Mouse (Mus musculus) right cerebral cortex, postnatal 36 days (tissue): ENCODE results near the gene Nek8.
"Not testable (repeated sequence)": the region's sequence is repeated elsewhere in the genome, so short reads cannot be mapped to it uniquely, and the experiment has no call there.

Experiments
- DNase-seq, 2 experiments: peaks; one replicate each; pipeline ENCODE4 v3.0.0; 2022; ENCODE audit warnings: low spot score in 2 of 2, mixed read lengths in 1 of 2

The Nek8 gene

DNA sequence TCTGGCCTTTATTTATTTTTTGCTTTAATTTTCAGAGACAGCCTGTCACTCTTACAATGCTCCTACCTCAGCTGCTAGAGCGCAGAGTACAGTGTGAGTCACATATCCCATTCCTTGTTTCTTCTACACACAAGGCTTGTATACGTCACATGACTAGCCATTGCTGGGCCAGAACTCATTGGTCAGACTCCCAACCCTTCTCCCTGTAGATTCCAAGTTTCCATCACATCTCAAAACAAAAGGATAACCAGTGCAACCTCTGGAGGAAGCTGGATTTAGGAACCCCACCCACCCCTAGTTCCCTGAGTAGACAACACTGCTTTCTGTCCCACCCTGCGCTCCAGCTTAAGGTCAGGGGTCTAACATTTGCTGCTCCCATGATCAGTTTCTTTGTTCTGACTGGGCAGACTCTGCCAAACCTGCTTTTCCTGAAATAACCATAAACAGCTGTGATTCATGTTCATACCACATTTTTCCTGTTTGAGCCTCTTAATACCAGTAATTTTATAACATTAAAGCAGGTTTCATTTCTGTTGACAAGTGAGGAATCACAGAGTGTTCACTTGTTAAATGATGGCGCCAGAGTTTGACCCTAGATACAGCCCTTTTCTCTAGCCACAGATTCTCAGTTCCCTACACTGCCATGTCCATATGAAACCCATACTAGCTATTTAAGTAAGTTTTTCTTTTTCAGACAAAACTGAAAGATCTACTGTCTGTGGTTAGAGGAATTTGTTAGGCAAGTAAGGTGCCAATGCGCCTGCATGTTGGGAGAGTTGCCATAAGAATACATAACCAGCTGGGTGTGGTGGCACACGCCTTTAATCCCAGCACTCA lies 29.6 kb downstream of the Nek8 start:
- no peak for DNase-seq

DNA sequence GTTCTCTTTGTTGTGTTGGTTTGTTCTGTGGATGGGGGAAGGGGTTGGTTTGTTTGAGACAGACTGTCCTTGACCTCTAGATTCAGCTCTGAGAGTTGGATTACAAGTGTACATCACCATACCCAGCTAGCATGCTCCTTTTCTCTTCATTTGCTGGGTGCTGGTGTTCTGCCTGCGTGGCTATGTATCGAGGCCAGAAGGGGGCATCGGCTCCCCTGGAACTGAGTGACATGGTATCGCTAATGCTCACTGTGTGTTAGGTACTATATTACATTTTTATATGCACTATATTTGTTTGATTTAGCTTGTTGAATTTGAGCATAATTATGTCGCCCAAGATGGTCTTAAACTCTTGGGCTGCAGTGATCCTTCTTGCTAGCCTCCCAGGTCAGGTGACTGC lies 30.3 kb downstream of the Nek8 start:
- no peak for DNase-seq

DNA sequence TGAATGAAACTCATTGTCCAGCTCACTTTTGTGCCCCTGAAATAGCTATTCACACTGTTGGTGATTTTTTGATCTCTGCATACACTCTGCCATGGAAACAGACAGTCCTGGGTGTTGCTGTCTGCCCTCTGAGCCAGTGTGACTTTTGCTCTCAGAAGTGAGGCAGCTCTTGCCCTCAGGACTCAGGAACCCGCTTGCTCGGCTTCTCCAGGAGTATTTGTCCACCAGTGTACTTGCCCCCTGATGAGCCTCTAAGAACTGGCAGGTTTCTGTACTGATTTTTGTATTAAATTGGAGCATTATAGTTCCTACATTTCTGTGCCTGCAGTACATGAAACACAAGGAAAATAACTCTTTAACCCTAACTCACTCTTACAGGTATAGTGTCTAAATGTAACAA lies 33.0 kb downstream of the Nek8 start:
- no peak for DNase-seq

DNA sequence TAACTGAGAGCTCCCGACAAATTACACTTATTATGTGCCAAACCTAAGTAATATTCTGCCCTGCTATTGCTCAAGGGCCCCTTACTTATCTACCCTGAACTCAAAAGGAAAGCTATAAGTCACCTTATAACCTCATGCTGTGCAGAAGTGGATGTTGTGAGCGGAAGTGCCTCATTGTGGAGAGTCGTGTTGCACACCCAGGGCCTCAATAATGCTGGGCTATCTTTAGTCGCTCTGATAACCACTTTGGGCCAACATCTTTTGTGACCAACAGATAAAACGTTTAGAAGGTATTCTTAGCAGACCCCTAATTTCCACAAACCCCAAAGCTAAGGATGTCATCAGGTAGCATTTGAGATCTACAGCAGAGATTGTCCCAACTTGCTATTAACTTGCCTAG lies 35.8 kb downstream of the Nek8 start:
- DNase-seq: no peak

DNA sequence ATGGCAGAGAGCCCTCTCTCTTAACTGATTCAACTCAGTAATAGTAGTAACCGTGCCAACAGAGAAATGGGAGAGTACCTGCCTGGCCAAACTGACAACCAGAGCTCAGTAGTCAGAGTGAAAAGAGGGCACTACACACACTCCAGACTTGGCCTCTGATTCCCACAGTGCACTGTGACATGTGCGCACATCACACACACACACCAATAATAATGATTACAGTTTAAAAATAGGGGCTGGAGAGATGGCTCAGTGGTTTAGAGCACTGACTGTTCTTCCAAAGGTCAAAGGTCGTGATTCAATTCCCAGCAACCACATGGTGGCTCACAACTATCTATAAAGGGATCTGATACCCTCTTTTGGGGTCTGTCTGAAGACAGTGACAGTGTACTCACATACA lies 38.5 kb downstream of the Nek8 start:
- DNase-seq: no peak

DNA sequence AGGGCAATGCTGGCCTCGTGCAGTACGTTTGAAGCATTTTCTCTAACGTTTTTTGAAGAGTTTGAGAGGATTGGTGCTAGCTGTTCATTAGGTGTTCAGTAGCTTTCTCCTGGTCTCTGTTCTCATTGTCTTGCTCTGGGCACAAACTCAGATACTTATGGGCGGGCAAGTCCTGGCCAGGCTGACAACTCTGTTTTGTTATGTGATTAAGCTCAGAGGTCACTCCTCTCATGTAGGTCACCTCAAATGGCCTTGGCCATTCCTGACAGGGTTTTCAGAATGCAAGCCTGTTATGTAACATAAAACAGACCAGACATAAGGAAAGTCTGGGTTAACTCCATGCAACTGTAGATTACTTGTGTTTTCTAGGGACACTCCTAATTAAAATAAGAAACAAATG lies 38.9 kb downstream of the Nek8 start:
- no peak for DNase-seq

DNA sequence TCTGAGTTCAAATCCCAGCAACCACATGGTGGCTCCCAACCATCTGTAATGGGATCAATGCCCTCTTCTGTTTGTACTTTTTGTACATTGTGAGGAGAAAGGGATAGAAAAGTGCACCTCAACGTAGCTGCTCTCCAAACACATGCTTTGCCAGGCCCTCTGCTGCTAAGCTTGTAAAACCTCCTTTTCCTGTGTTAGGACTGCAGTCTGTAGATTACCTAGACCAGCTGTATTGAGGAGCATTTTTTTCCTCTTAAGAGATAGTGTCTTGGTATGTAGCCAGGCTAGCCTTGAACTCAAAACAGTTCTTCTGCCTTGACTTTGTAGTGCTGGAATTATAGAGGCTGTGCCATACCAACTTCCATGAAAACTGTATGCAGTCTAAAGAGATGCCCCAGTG lies 40.3 kb downstream of the Nek8 start:
- no peak for DNase-seq

DNA sequence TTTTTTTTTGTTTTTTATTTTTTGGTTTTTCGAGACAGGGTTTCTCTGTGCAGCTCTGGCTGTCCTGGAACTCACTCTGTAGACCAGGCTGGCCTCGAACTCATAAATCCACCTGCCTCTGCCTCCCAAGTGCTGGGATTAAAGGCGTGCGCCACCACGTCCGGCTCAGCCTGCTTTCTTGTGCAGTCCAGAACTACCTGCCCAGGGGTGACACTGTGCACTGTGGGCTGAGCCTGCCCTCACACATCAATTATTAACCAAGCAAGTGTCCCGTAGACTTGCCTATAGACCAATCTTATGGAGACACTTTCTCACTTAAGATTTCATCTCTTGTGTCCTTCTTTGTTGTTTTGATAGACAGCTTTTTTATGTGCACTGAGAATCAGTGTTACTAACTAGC lies 41.2 kb downstream of the Nek8 start:
- DNase-seq: not testable (repeated sequence)

DNA sequence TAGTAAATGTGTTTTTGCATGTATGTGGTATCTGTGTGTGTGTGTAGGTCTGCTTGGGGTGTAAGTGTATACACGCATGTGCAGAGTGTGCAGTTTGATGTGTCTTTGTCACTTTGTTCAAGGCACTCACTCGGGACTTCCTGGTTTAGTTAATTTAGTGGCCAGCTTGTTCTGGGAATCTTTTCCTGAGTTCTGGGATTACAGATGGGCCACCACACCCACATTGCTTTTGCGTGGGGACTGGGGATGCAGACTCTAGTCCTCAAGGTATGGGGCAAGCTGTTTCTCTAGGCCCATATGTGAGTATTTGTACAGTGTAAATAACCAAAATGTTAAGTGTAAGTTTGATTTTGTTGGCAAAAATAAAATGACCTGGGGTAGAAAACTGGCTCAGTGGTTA lies 42.1 kb downstream of the Nek8 start:
- DNase-seq: no peak

DNA sequence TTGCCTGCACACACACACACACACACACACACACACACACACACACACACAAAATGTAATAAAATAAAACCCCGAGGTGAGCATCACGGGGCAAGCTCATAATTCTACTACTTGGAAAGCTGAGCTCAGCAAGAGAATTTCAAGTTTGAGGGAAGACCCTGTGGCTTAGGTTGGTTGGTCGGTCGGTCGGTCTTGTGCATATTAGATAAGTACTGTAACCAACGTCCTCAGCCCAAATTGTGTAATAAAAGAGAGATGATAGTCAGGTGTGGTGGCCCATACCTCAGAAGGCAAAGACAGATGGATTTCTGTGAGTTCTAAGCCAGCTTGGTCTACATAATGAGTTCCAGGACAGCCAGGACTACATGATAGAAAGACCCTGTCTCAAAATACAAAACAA lies 42.6 kb downstream of the Nek8 start:
- DNase-seq: no peak

DNA sequence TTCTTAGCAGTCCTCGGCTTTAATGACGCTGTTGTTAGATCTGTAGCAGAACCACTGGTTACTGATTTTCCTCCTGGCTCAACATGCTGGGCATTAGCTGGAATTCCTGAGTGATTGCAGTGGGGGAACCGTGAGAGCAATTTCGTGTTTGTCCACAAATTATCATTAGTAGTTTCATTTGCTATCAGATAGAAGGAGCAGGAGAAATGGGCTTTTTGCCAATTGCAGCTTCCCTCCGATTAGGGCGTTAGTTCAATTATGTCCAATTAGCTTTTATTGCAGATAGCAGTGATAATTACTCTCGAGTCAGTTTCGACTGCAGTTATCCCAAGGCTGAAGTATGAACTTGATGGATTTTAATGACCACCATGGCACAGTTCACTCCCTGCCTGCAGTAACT lies 47.0 kb downstream of the Nek8 start:
- no peak for DNase-seq

DNA sequence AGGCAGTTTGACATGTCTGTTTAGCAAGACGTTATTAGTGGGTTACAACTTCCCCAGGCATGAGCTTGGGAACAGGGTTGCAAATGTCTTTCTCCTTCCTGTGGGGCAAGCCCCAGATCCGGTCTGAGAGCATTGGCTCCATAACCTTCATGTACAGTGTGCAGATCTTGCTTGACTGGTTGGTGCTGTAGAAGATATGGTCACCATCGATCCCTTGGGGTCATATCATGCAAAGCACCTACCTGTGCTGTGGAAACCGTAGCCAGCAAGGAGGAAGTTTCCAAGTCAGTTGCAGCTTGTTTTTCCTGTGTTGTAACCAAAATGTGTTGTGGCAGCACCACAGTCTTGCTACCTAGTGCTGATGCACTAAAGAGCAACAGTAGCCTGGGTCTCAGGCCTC lies 49.7 kb downstream of the Nek8 start:
- DNase-seq: no peak

DNA sequence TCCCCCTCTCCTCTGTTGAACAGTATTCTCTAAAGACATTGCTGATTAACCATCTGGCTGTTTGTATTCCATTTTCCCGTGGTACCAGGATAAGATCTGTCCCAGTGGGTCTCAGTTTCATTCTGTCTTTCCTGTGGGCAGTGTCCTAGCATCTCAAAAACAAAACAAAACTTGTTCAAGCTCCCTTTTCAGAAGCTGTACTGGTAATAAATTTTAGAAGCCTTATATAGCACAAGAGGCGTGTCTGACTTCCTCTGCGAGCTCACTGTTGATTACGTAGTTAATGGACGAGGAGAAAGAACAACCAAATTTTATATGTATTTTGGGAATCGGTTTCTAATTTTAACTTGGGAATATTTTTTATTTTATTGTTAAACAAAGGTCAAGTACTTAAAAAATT lies 50.8 kb downstream of the Nek8 start:
- DNase-seq: no peak

DNA sequence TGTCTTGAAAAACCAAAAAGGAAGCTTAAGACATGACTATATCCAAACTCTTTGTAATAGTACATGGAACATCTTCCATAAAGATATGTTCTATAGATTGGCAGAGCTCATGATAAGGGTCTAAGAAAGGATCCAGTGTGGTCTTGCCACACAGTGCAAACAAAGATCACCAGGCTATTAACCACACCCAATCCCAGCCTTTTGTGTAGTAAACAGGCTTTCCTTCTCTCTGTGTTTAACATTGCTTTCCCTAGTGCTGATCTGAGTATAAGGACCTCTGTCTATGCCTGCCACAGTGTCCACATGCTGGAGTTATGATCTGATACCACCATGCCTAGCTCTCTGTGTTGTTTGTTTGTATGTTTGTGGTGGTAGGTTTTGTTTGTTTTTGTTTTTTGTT lies 52.7 kb downstream of the Nek8 start:
- no peak for DNase-seq

DNA sequence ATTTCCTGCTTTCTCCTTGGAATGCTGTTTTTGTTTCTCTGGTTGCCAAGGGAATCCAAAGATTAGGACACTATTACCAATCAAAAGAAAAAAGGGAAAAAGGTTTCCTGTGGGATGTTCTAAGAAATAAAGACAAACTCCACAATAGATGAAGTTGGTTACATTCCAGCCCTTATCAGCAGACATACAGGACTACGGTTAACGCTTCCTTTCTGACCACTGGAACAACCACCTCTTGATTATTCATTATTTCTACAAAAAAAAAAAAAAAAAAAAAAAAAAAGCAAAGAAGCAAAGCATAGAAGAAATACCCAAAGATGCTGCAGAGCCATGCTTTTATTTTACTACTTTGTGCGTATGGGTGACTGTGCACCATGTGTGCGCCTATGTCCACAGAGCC lies 53.7 kb downstream of the Nek8 start:
- DNase-seq: no peak

DNA sequence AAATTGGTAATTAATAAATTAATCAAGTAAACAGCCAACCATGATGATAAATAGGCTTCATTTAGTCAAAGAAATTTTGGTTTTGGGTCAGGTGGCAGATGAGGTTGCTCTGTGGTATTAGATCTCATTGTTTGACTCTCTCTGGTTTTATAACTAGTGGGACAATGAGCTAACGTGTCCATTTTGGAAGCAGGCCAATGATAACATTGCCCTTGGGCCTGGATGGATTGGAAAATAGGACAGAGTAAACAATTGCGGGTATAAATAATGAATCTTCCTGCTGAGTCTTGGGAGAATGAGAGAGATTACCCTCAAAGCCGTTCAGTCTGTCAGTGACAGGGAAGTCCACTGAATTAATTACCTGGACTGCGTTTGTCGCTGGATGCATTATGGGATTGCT lies 55.3 kb downstream of the Nek8 start:
- DNase-seq: no peak

DNA sequence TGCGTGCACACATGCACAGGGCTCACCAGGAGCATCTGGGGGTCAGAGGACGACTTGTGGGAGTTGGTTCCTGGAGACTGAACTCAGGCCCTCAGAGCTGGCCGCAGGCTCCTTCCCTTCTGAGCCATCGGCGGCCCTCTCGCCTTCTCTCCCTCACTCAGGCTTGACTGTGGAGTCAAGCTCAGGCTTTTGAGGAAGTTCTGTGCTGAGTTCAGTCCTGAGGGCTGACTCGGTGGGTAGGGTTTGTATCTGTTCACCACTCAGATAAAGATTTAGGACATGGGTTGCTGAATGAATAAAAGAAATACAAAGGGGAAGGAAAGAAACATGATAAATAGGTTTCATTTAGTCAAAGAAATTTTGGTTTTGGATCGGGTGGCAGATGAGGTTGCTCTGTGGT lies 56.6 kb downstream of the Nek8 start:
- DNase-seq: no peak

DNA sequence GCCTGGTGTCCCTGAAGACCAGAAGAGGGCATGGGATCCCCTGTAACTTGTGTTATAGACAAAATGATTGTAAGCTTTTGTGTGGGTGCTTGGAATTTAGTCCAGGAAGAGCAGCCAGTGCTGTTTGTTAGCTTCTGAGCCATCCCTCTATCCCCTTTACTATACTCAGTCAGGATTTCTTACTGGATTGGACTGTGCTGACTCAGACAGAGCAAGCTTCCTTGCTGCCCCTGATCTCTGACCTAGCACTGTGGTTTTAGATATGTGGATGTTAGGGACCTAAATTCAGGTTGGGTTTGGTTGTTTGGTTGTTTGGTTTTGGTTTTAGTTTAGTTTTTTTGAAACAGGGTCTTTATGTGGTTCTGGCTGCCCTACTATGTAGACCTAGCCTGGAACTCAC lies 58.0 kb downstream of the Nek8 start:
- DNase-seq: no peak

DNA sequence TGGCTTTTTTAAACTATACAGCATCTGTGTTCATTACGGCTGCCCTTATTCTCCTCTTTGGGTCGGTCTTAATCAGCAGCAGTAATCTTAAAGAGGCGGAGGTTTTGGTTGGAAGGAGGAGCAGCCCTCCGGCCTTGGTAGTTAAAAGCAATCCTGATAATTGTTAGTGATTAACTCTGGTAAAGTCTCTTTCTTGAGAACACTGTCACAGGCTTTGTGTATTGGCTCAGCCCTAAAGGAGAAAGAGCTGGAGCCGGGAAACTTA lies 60.4 kb downstream of the Nek8 start:
- no peak for DNase-seq
